Mouse (Mus musculus): ENCODE data around the gene Arid5b. TPM values are rescaled to one million over a fixed set of nuclear protein-coding genes. Genes with fewer than 3 reads are reported as not detected.

Arid5b gene
- polyA plus RNA-seq, 2 experiments, result 1.3 to 3.3 TPM

DNA sequence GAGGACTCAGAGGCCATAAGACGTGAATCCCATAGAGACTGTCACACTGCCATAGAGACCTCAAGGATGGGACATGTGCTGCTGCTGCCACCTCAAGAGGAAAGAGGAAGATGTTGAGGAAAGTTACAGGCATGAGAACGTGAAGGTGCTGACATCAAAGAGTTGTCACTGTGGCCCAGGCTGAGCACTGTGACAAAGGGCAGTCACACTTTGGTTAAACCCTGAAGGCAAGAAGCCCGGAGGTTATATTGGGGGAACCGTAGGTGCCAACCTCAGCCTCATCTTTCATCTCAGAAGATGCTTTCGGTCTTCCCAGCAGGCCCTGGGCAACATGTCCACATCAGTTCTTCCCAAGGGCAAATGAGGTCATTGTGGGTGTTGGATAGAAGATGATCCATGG is 79.1 kb downstream of the Arid5b start:
- no peak overlapping the region for H3K4me3 ChIP-seq (ENCODE audit: insufficient read depth in 1 of 2, low read depth in 2 of 2, low read length in 2 of 2)
- WGBS (ENCODE audit: insufficient replicate concordance), result 62% methylated on average over 5 of the region's 5 CpGs
- no peak overlapping the region for H3K27ac ChIP-seq
- H3K36me3 ChIP-seq (replicated peaks; ENCODE audit: control insufficient read depth, insufficient read depth, low read depth), result no peaks in the 10 kb centered on the region
- no peaks in the 10 kb centered on the region for H3K27me3 ChIP-seq (ENCODE audit: control insufficient read depth, insufficient read depth, low read length)
- ATAC-seq (ENCODE audit: insufficient read depth), result no peak
- no peak for DNase-seq (ENCODE audit: low read depth in 3 of 3, low spot score in 3 of 3)
- H3K9me3 ChIP-seq (ENCODE audit: control insufficient read depth, low read length), result no peaks in the 10 kb centered on the region
- no peak overlapping the region for H3K4me2 ChIP-seq (ENCODE audit: low read depth)
- no peaks in the 10 kb centered on the region for H3K4me1 ChIP-seq (replicated peaks; ENCODE audit: control insufficient read depth in 2 of 2, insufficient read depth in 2 of 2, low read length in 1 of 2)
- TF ChIP-seq CTCF (IDR thresholded peaks at IDR 0.05; ENCODE audit: low read depth), result no peak
- no peak for TF ChIP-seq EP300 (IDR thresholded peaks at IDR 0.05; ENCODE audit: low read depth)
- H3K9ac ChIP-seq (replicated peaks), result no peak overlapping the region

DNA sequence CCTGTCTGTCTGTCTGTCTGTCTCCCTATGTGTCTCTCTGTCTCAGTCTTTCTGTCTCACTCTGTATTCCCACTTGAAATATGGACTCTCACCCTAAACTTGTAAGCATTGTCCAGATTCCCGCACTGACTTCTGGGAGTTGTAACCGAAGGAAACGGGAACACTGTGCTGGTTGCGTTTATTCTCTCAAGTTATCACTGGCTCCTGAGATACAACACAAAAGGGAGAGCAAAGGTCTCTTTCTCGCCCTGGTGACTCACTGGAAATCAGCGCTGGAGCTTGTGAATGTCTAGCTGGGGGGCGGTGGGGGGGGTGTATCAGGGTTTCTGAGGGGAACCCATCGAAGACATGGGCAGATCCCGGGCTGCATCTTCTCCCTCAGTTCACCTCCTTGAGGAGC is 82.2 kb downstream of the Arid5b start:
- H3K9me3 ChIP-seq (ENCODE audit: control insufficient read depth, low read length), result no peaks in the 10 kb centered on the region
- peaks cover 0 to 6% of the 10 kb centered on the region in 2 experiments; a peak in 3 of 4 replicates for H3K4me1 ChIP-seq (replicated peaks; ENCODE audit: control insufficient read depth in 2 of 2, insufficient read depth in 2 of 2, low read length in 1 of 2)
- no peak overlapping the region for H3K27ac ChIP-seq
- ATAC-seq (ENCODE audit: insufficient read depth) (no peak), DNase-seq (ENCODE audit: low read depth in 3 of 3, low spot score in 3 of 3) (no peak)
- H3K36me3 ChIP-seq (replicated peaks; ENCODE audit: control insufficient read depth, insufficient read depth, low read depth), result no peaks in the 10 kb centered on the region
- H3K27me3 ChIP-seq (ENCODE audit: control insufficient read depth, insufficient read depth, low read length), result no peaks in the 10 kb centered on the region
- H3K4me3 ChIP-seq (ENCODE audit: insufficient read depth in 1 of 2, low read depth in 2 of 2, low read length in 2 of 2), result no peak overlapping the region
- WGBS (ENCODE audit: insufficient replicate concordance), result 70% methylated on average over 9 of the region's 9 CpGs
- no peak overlapping the region for H3K9ac ChIP-seq (replicated peaks)
- TF ChIP-seq EP300 (IDR thresholded peaks at IDR 0.05; ENCODE audit: low read depth), result no peak
- TF ChIP-seq CTCF (IDR thresholded peaks at IDR 0.05; ENCODE audit: low read depth), result no peak
- H3K4me2 ChIP-seq (ENCODE audit: low read depth), result no peak overlapping the region

DNA sequence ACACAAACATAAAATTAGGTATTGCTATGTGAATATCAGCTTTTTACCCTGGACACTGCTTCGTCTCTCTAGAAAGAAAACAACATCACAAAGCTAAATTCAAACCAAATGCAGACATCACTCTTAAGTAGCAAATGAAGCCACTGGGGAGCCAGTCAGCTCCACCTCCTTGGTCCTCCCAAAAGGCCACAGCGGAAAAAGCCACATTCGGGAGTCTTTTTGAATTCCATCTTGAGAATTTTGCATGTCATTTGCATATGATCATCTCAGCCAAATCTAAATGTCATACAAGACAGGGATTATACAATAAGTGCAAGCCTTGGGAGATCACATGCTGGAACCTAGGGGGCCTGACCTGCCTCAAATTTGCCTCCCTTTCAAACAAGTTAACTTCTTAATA is 85.0 kb downstream of the Arid5b start:
- Histone ChIP-seq H3K4me2 (ENCODE audit: low read depth) (no peak overlapping the region), H3K9ac (replicated peaks) (no peak overlapping the region), H3K27me3 (ENCODE audit: control insufficient read depth, insufficient read depth, low read length) (no peaks in the 10 kb centered on the region), H3K27ac (no peak overlapping the region), H3K9me3 (ENCODE audit: control insufficient read depth, low read length) (no peaks in the 10 kb centered on the region), H3K36me3 (replicated peaks; ENCODE audit: control insufficient read depth, insufficient read depth, low read depth) (no peaks in the 10 kb centered on the region), H3K4me3 (ENCODE audit: insufficient read depth in 1 of 2, low read depth in 2 of 2, low read length in 2 of 2) (no peak overlapping the region), H3K4me1 (replicated peaks; ENCODE audit: control insufficient read depth in 2 of 2, insufficient read depth in 2 of 2, low read length in 1 of 2) (peaks cover 0 to 6% of the 10 kb centered on the region in 2 experiments; a peak in 3 of 4 replicates)
- TF ChIP-seq EP300 (IDR thresholded peaks at IDR 0.05; ENCODE audit: low read depth) (no peak), CTCF (IDR thresholded peaks at IDR 0.05; ENCODE audit: low read depth) (no peak)
- DNase-seq (ENCODE audit: low read depth in 3 of 3, low spot score in 3 of 3) (no peak), ATAC-seq (ENCODE audit: insufficient read depth) (no peak)
- WGBS (ENCODE audit: insufficient replicate concordance), result 64% methylated on average over 3 of the region's 3 CpGs

DNA sequence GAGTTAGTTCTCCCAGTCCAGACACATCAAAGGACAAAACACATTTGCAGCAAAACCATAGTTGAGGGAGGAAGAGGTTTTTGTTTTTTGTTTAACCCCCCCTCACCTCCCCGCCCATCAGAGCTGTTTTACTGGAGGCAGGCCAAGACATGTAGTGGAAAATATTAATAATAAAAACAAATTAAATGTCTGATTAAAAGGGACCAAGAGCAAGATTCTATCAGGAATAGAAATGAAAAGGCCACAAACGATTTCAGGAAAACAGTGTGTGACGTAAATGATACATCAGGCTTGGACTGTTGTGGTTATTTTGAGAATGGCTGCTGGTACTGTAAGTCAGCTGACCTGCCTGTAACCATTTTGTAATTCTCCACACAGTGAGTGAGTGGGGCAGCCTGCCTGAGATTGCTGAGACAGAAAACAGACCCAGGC is 85.7 kb downstream of the Arid5b start:
- no peak for DNase-seq (ENCODE audit: low read depth in 3 of 3, low spot score in 3 of 3)
- WGBS (ENCODE audit: insufficient replicate concordance), result 35% methylated on average over 3 of the region's 3 CpGs
- ATAC-seq (ENCODE audit: insufficient read depth), result no peak
- Histone ChIP-seq H3K4me3 (ENCODE audit: insufficient read depth in 1 of 2, low read depth in 2 of 2, low read length in 2 of 2) (no peak overlapping the region), H3K9me3 (ENCODE audit: control insufficient read depth, low read length) (no peaks in the 10 kb centered on the region), H3K9ac (replicated peaks) (no peak overlapping the region), H3K36me3 (replicated peaks; ENCODE audit: control insufficient read depth, insufficient read depth, low read depth) (no peaks in the 10 kb centered on the region), H3K4me1 (replicated peaks; ENCODE audit: control insufficient read depth in 2 of 2, insufficient read depth in 2 of 2, low read length in 1 of 2) (peaks cover 0 to 6% of the 10 kb centered on the region in 2 experiments; a peak in 3 of 4 replicates), H3K4me2 (ENCODE audit: low read depth) (no peak overlapping the region), H3K27me3 (ENCODE audit: control insufficient read depth, insufficient read depth, low read length) (no peaks in the 10 kb centered on the region), H3K27ac (no peak overlapping the region)
- TF ChIP-seq CTCF (IDR thresholded peaks at IDR 0.05; ENCODE audit: low read depth) (no peak), EP300 (IDR thresholded peaks at IDR 0.05; ENCODE audit: low read depth) (no peak)

DNA sequence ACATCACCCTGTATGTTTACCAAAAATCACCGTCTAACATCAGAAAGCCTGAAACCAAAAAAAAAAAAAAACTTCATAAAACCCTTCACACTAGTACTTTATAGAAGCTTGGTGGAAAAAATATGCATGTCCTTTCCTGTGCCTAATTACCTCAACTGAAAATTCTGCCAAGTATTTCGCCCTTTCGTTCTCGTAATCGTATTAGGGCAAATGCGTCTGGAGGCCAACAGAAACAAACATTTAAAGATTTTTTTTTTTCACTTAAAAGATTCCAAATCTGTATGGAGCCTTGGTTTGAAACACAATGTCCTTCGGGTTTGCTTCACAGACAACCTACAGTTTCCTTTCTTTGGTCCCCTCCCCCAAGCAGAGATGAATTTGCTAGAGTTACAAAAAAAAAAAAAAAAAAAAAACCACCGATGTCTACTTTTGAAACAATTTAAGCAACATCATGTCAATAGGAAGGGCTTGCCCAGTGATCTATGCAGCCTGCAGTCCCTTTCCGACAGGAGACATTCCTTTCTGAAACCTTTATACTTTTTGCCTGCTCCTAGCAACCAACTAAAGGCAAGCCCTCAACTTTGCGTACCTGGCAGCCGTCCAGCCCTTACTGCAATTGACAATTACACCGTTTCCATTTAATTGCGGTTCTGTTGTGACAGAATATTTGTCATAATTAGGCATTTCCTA is 86.7 kb downstream of the Arid5b start:
- TF ChIP-seq CTCF (IDR thresholded peaks at IDR 0.05; ENCODE audit: low read depth) (no peak), EP300 (IDR thresholded peaks at IDR 0.05; ENCODE audit: low read depth) (no peak)
- Histone ChIP-seq H3K4me2 (ENCODE audit: low read depth) (no peak overlapping the region), H3K9me3 (ENCODE audit: control insufficient read depth, low read length) (no peaks in the 10 kb centered on the region), H3K4me3 (ENCODE audit: insufficient read depth in 1 of 2, low read depth in 2 of 2, low read length in 2 of 2) (no peak overlapping the region), H3K36me3 (replicated peaks; ENCODE audit: control insufficient read depth, insufficient read depth, low read depth) (no peaks in the 10 kb centered on the region), H3K27ac (no peak overlapping the region), H3K9ac (replicated peaks) (no peak overlapping the region), H3K4me1 (replicated peaks; ENCODE audit: control insufficient read depth in 2 of 2, insufficient read depth in 2 of 2, low read length in 1 of 2) (peaks cover 0 to 6% of the 10 kb centered on the region in 2 experiments; a peak in 3 of 4 replicates), H3K27me3 (ENCODE audit: control insufficient read depth, insufficient read depth, low read length) (no peaks in the 10 kb centered on the region)
- ATAC-seq (ENCODE audit: insufficient read depth), result no peak
- 57% methylated on average over 13 of the region's 13 CpGs for WGBS (ENCODE audit: insufficient replicate concordance)
- DNase-seq (ENCODE audit: low read depth in 3 of 3, low spot score in 3 of 3), result no peak

Measured in liver, embryonic 14.5 days (tissue).